Mouse (Mus musculus) limb, embryonic 10.5 days (tissue): ENCODE data around the gene Limch1. TPM values are rescaled to one million over a fixed set of nuclear protein-coding genes. Genes with fewer than 3 reads are reported as not detected.
A peak's percentile ranks its signal among the peaks of the same experiment; 100 is the strongest.

Experiments used
- DNase-seq: peaks from one replicate; pipeline ENCODE4 v3.0.0-alpha.2; 2017; ENCODE audit warnings: low spot score
- H3K27ac ChIP-seq: fragments of 300-500 bp; sonication (generic); 2 replicates; pipeline ENCODE4 v1.5.1; 2016; ENCODE audit warnings: mild to moderate bottlenecking
- H3K27me3 ChIP-seq: fragments of 300-500 bp; sonication (generic); 2 replicates; pipeline ENCODE4 v1.6.1; 2016; ENCODE audit warnings: low read depth, mild to moderate bottlenecking; ENCODE audit not compliant: poor library complexity, severe bottlenecking
- H3K36me3 ChIP-seq: fragments of 300-500 bp; sonication (generic); 2 replicates; pipeline ENCODE4 v1.6.1; 2016; ENCODE audit warnings: mild to moderate bottlenecking, moderate library complexity
- H3K4me1 ChIP-seq: fragments of 300-500 bp; sonication (generic); 2 replicates; pipeline ENCODE4 v1.6.1; 2016
- H3K4me3 ChIP-seq: fragments of 300-500 bp; sonication (generic); 2 replicates; pipeline ENCODE4 v1.5.1; 2016; ENCODE audit warnings: mild to moderate bottlenecking, moderate library complexity
- H3K9me3 ChIP-seq: fragments of 300-500 bp; sonication (generic); replicated peaks from 2 replicates; pipeline ENCODE4 v1.6.1; 2016; ENCODE audit warnings: mild to moderate bottlenecking
- WGBS: fragments of 180-500 bp; shearing (Covaris S2); methylation state at CpG from one replicate; pipeline ENCODE4 v1.1.7; 2016; 5-methylcytosine and 5-hydroxymethylcytosine counted together
- polyA plus RNA-seq: library from polyadenylated mRNA; unstranded; fragments of >200 nt; fragmentation: Nextera tagmentation; extraction: Ambion mirVana; gene quantifications from 2 replicates; pipeline ENCODE4 v1.2.1, GENCODE M21; 2016

Gene Limch1
- polyA plus RNA-seq, 1 experiment from 2014 or later: 28.9 TPM

GRCm38 (mm10) chr5:66777999-66778710, 32.5 kb downstream of the Limch1 start:
- 69% methylated on average over 10 of the region's 10 CpGs for WGBS

DNA sequence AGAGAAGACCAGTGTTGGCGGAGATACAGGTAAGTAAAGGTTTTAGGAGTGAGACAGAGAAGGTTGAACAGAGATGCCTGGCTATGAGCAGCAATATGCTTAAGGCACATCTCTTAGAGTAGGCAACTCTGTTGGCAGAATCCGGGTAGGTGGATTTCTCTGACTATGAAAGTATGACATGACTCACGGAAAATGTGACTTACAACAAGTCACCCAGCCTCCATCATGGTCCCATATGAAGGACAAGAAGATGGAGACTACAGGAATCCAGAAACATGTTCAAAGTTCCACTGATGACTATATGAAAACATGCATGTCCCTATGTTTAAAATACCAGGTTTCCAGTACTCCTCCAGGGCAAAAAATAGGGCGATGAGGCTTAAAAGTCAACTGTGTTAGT, 34.7 kb downstream of the Limch1 start:
- Histone ChIP-seq H3K4me1 (peaks cover 4% of the 10 kb centered on the region; the same call in 1 of the 2 replicates), H3K36me3 (no peaks in the 10 kb centered on the region), H3K9me3 (no peaks in the 10 kb centered on the region), H3K27me3 (no peaks in the 10 kb centered on the region), H3K4me3 (no peak overlapping the region), H3K27ac (no peak overlapping the region)
- no peak for DNase-seq
- WGBS: 98% methylated on average over 4 of the region's 4 CpGs

More at GRCm38 (mm10) chr5:66777999-66778710, 32.5 kb downstream of the Limch1 start:
- H3K9me3 ChIP-seq: no peaks in the 10 kb centered on the region
- no peaks in the 10 kb centered on the region for H3K27me3 ChIP-seq
- H3K27ac ChIP-seq: no peak overlapping the region
- DNase-seq: no peak
- H3K4me3 ChIP-seq: no peak overlapping the region
- H3K4me1 ChIP-seq: no peaks in the 10 kb centered on the region; the same call in 1 of the 2 replicates
- H3K36me3 ChIP-seq: no peaks in the 10 kb centered on the region

- H3K4me1 ChIP-seq: peaks cover 12% of the 10 kb centered on the region
- H3K27me3 ChIP-seq: no peaks in the 10 kb centered on the region
- no peaks in the 10 kb centered on the region for H3K36me3 ChIP-seq
- 96% methylated on average over 1 of the region's 1 CpGs for WGBS
- H3K27ac ChIP-seq: no peak overlapping the region
- no peak for DNase-seq
- no peaks in the 10 kb centered on the region for H3K9me3 ChIP-seq
- H3K4me3 ChIP-seq: no peak overlapping the region
Measured at GRCm38 (mm10) chr5:66781507-66781906, 35.9 kb downstream of the Limch1 start.

DNA sequence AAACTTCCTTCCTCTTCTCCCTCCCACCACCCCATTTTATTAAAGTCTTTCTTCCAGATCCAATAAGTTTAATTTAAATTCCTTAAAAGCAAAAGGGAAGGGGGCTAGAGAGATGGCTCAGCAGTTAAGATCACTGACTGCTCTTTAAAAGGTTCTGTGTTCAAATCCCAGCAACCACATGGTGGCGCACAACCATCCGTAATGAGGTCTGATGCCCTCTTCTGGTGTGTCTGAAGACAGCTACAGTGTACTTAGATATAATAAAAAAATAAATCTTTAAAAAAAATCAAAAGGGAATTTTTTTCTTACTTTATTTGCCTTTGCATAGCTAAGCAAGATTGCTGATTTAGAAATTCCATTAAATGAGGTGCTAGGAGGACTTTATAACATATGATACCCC, 37.2 kb downstream of the Limch1 start:
- 91% methylated on average over 2 of the region's 2 CpGs for WGBS
- Histone ChIP-seq H3K27ac (no peak overlapping the region), H3K4me3 (no peak overlapping the region), H3K9me3 (no peaks in the 10 kb centered on the region), H3K4me1 (peaks cover 16% of the 10 kb centered on the region), H3K27me3 (no peaks in the 10 kb centered on the region), H3K36me3 (no peaks in the 10 kb centered on the region)
- no peak for DNase-seq

DNA sequence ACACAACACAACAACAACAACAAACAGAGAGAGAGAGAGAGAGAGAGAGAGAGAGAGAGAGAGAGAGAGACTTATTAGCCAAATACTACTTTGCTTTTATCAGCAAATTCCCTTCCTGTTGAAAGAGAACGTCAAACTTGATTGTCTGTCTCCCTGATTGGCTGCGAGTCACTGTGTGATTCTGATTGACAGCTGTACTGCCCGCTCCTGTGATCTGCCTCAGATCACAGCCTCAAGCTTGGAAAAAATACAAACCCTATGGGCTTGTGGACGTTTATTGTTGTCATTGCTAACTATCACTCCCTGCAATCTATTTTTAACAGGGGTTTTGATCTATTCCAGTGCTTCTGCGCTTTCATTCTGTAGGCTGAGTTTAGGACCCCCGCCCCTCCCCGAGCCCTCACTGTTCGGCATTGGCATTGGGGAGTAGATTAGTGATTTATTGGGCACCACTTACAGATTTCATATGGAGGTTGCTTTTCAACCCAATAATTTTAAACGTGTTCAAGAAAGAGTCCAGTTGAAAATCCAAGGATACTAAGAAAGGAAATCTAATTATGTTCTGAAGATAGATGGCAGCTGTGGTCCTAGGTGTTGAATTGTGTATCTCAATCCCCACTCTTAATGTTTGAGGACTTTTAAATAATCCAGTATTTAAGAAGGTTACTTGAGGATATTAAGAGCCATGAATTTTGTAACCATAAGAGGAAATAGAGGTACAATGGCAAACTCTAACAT, 39.2 kb downstream of the Limch1 start:
- no peaks in the 10 kb centered on the region for H3K36me3 ChIP-seq
- H3K4me1 ChIP-seq: peaks cover 16% of the 10 kb centered on the region
- H3K9me3 ChIP-seq: no peaks in the 10 kb centered on the region
- H3K27ac ChIP-seq: no peak overlapping the region
- DNase-seq: no peak
- H3K4me3 ChIP-seq: no peak overlapping the region
- H3K27me3 ChIP-seq: no peaks in the 10 kb centered on the region
- WGBS: 66% methylated on average over 9 of the region's 9 CpGs

DNA sequence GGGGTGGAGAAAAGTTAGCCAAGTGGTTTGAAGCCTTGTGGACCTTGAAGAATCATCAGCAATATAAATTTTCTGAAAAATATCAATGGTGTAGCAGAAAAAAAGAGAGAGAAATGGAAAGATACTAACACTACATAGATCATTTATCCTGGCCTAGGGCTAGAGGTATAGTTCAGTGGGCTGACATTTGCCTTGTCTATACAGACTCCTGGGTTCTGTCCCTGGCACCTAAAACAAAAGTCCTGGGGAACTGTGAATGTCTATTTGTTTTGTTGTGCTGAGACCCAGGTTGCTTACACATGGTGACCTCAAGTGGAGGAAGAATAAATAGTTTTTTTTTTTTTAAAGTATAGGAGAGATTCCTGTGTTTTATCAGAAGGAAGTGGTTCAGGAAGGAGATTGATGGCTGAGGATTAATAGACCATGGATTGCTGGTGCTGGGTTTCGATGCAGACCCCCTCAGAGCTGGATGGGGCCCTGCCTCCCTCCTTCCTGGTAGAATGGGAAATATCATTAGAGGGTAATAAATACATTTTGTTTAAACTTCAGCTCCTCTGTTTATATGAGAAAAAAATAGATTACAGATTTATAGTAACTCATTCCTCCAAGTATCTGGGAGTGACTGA, 40.5 kb downstream of the Limch1 start:
- DNase-seq: no peak
- Histone ChIP-seq H3K27me3 (no peaks in the 10 kb centered on the region), H3K9me3 (no peaks in the 10 kb centered on the region), H3K27ac (peak overlapping the region; percentile 36; the same call in 1 of the 2 replicates), H3K4me1 (peaks cover 16% of the 10 kb centered on the region), H3K36me3 (no peaks in the 10 kb centered on the region), H3K4me3 (no peak overlapping the region)
- WGBS: 21% methylated on average over 1 of the region's 1 CpGs

- 60% methylated on average over 8 of the region's 8 CpGs for WGBS
Measured at GRCm38 (mm10) chr5:66786621-66787061, 41.0 kb downstream of the Limch1 start.

DNA sequence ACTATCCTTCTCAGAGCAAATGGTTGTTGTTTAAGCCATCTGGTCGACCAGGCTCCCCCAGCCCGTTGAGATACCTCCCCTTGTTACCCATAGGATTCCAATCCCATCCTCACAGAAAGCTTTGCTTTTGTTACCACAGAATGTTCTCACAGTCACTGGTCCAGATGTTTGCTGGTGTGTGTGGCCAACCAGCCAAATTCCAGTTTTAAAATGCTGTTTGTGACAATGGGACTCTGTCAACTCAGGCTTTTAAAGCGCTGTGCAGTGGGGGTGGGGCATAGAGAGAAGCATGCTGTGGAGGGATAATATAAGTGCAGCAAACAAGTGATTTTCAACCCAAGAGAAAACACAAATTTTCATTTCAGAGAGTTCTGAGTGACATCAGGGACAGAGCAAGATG, 43.4 kb downstream of the Limch1 start:
- Histone ChIP-seq H3K9me3 (no peaks in the 10 kb centered on the region), H3K4me3 (no peak overlapping the region), H3K4me1 (peaks cover 16% of the 10 kb centered on the region), H3K27ac (no peak overlapping the region), H3K27me3 (no peaks in the 10 kb centered on the region), H3K36me3 (no peaks in the 10 kb centered on the region)
- DNase-seq: no peak
- 93% methylated on average over 3 of the region's 3 CpGs for WGBS

More at GRCm38 (mm10) chr5:66786621-66787061, 41.0 kb downstream of the Limch1 start:
- Histone ChIP-seq H3K27me3 (no peaks in the 10 kb centered on the region), H3K9me3 (no peaks in the 10 kb centered on the region), H3K4me3 (no peak overlapping the region), H3K36me3 (no peaks in the 10 kb centered on the region), H3K27ac (peak overlapping the region; percentile 36; the same call in 1 of the 2 replicates), H3K4me1 (peaks cover 16% of the 10 kb centered on the region)
- no peak for DNase-seq

DNA sequence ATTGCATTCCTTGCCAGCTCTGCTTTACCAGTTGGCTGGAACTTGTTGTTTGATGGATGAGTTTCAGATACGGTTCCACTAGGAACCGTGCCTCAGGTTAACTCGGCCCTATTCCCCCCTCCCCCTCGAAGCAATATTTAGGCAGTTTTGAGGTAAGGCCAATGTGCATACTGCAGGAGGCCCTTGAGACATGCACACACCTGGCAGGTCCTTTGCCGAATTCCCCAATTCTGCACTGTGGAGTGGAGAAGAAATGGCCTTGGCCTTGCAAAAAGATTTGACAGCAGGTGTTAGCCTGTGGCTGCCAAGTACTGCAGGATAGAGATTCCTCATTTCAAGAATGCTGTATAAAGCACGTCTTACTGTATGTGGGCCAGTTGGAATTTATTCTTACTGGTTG, 45.5 kb downstream of the Limch1 start:
- 76% methylated on average over 6 of the region's 6 CpGs for WGBS
- no peak overlapping the region for H3K27ac ChIP-seq
- peaks cover 8% of the 10 kb centered on the region for H3K4me1 ChIP-seq
- DNase-seq: no peak
- no peaks in the 10 kb centered on the region for H3K36me3 ChIP-seq
- H3K27me3 ChIP-seq: no peaks in the 10 kb centered on the region
- H3K4me3 ChIP-seq: no peak overlapping the region
- H3K9me3 ChIP-seq: no peaks in the 10 kb centered on the region

GRCm38 (mm10) chr5:66793251-66793650, 47.6 kb downstream of the Limch1 start:
- 97% methylated on average over 3 of the region's 3 CpGs for WGBS
- no peaks in the 10 kb centered on the region for H3K9me3 ChIP-seq
- H3K4me3 ChIP-seq: no peak overlapping the region
- no peaks in the 10 kb centered on the region for H3K27me3 ChIP-seq
- DNase-seq: no peak
- peaks cover 6% of the 10 kb centered on the region; the same call in 1 of the 2 replicates for H3K4me1 ChIP-seq
- no peak overlapping the region for H3K27ac ChIP-seq
- no peaks in the 10 kb centered on the region for H3K36me3 ChIP-seq

DNA sequence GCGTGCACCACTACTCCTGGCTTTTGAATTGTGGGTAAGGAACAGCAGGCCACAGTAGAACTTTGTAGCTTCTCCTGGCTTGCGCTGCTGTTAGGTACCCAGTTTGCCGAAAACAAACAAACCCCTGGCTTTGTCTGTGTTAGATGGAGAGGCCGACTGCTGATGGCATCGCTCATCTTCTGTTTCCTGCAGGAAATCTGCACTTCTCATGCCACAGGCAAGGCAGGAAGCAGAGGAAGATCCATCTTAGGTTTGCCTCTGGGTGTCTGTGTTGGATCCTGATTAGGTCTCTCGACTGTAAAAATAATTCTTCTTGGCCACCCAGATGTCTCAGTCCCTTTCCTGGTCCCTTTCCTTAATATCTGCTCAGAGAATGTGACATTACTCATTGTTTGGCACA, 51.7 kb downstream of the Limch1 start:
- H3K27ac ChIP-seq: no peak overlapping the region
- H3K36me3 ChIP-seq: no peaks in the 10 kb centered on the region
- no peak for DNase-seq
- H3K9me3 ChIP-seq: no peaks in the 10 kb centered on the region
- no peaks in the 10 kb centered on the region for H3K27me3 ChIP-seq
- WGBS: 73% methylated on average over 6 of the region's 6 CpGs
- peaks cover 41% of the 10 kb centered on the region for H3K4me1 ChIP-seq
- H3K4me3 ChIP-seq: no peak overlapping the region

GRCm38 (mm10) chr5:66798135-66798534, 52.5 kb downstream of the Limch1 start:
- no peaks in the 10 kb centered on the region for H3K36me3 ChIP-seq
- DNase-seq: no peak
- H3K27me3 ChIP-seq: no peaks in the 10 kb centered on the region
- no peak overlapping the region for H3K4me3 ChIP-seq
- H3K27ac ChIP-seq: no peak overlapping the region
- peaks cover 41% of the 10 kb centered on the region for H3K4me1 ChIP-seq
- H3K9me3 ChIP-seq: no peaks in the 10 kb centered on the region
- WGBS: 74% methylated on average over 3 of the region's 3 CpGs

DNA sequence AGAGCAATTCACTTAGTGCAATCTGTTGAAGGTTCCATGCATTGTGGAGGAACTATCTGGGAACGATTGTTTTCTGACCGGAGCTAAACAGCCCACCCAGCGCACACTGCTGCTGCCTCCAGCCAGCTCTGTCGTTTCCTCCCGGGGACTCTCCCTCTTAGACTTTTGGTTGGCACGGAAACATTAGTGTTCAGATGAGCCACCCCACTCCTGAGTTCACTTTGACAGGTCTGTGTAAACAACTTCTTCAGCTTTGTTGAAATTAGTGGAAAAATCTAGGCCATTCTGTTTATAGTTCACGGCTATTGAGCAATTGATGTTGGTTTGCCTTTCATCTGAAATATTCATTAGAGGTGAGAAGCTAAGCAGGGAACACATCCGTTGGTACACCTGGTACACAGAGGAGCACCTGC, 53.0 kb downstream of the Limch1 start:
- H3K27ac ChIP-seq: no peak overlapping the region
- peaks cover 41% of the 10 kb centered on the region for H3K4me1 ChIP-seq

More for the DNA sequence above, 53.0 kb downstream of the Limch1 start:
- Histone ChIP-seq H3K9me3 (no peaks in the 10 kb centered on the region), H3K27me3 (no peaks in the 10 kb centered on the region), H3K4me3 (no peak overlapping the region), H3K36me3 (no peaks in the 10 kb centered on the region)
- DNase-seq: no peak
- 41% methylated on average over 8 of the region's 8 CpGs for WGBS
